Mouse (Mus musculus) G1E-ER4 (cell line): ENCODE measurements around the gene Pfkfb4. TPM values are rescaled to one million over a fixed set of nuclear protein-coding genes. Genes with fewer than 3 reads are reported as not detected.

Source experiments
- GATA1 ChIP-seq: IDR thresholded peaks from one replicate; pipeline ENCODE4 v1.8.0; 2012; ENCODE audit warnings: low read length, inconsistent platforms
- polyA plus RNA-seq: library from polyadenylated mRNA; stranded (reverse); fragments of >175 nt; gene quantifications from 2 replicates; pipeline ENCODE4 v1.2.3, GENCODE M21; 2012

The Pfkfb4 gene
- polyA plus RNA-seq, 1 experiment, result 2.5 TPM

DNA sequence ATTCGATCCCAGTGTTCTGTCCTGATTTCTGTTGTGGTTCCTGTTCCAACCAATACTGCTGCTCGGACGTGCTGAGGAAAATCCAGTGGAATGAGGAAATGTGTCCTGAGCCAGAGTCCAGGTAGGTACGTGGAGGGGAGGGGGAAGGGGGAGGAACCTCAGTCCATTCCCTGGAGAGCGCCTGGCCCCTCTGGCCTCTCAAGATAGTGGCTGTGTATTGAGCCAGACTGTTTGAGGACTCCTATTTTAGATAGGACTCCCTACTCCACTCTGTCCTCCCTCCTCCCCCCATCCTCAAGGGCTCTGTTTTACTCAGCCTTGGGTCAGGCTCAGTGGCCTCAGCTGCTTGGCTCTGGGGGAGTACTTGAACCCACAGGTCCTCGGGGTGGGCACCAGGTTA, 49.3 kb downstream of the Pfkfb4 start:
- no peak for TF ChIP-seq GATA1

GRCm38 (mm10) chr9:109041351-109041750, 49.8 kb downstream of the Pfkfb4 start:
- no peak for TF ChIP-seq GATA1

- no peak for TF ChIP-seq GATA1
Measured at GRCm38 (mm10) chr9:109046306-109046705, 54.7 kb downstream of the Pfkfb4 start.

- no peak for TF ChIP-seq GATA1
Measured at GRCm38 (mm10) chr9:109049316-109049715, 57.7 kb downstream of the Pfkfb4 start.

GRCm38 (mm10) chr9:109049996-109050673, 58.6 kb downstream of the Pfkfb4 start:
- no peak for TF ChIP-seq GATA1

DNA sequence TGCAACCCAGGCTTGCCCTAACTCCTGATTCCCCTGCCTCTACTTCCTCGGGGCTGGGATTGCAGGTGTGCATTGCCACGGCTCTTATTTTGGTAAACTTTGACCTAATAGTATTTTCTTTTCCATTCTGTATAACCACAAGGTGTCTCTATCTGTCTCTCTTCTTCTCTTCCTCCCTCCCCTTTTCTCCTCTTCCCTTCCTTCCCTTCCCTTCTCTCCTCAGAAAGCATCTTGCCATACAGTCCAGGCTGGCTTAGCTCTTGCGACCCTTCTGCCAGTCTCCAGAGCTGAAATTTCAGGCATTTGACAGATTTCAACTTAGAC, 59.1 kb downstream of the Pfkfb4 start:
- TF ChIP-seq GATA1, result no peak

- TF ChIP-seq GATA1, result no peak
Measured at GRCm38 (mm10) chr9:109051011-109051501, 59.5 kb downstream of the Pfkfb4 start.

DNA sequence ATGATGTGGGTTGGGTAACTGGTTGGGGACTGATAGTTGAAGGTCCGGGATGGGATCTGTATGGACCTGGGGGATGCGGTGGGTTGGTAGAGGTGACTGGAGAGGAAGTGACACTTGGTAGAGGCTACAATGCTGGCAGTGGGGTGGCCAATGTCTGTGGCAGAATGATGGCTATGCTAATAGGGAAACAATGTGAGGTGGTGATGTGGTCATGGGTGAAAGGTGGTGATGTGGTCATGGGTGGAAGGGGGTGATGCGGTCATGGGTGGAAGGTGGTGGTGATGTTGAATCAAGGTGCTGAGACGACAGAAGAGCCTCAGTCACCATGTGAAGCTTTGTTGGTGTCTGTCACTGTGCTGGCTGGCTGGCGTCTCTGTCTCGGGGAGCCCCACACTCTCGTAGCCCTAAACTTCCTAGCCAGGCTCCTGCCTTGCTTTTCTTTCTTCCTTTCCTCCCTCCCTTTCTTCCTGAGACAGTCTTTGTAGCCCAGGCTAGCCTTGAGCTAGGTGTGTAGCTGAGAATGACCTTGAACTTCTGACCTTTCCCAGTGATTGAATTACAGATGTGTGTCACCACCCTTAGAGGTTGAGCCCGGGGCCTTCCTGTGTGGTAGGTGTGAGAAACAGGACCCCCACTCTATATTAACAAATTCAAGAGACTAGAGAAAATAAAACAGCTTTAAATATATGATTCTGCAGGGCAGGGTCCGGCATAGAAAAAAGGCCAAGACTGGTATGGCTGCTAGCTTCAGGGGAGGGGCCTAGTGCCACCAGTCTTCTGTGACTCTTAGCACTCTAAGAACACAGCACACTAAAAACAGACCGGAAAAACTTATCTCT, 60.3 kb downstream of the Pfkfb4 start:
- TF ChIP-seq GATA1, result no peak

GRCm38 (mm10) chr9:109052490-109053260, 61.1 kb downstream of the Pfkfb4 start:
- no peak for TF ChIP-seq GATA1

DNA sequence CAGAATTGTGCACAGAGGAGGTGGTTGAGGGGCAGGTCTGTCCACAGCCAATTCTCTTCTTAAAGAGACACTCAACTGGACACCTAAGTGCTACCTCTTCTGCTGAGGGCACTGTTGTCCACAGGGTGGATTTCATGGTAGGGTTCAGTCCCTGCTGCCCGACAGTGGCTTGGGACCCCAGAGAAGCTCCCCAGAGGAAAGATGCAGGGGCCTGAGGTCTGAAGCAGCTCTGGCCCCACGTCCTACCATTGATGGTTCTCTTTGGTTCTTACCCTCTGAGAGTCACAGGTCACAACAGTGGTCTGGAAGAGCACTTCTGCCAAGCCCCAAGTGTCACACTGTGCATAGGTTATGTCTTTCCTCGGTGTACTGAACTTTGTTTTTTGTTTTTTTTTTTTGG, 61.8 kb downstream of the Pfkfb4 start:
- no peak for TF ChIP-seq GATA1

DNA sequence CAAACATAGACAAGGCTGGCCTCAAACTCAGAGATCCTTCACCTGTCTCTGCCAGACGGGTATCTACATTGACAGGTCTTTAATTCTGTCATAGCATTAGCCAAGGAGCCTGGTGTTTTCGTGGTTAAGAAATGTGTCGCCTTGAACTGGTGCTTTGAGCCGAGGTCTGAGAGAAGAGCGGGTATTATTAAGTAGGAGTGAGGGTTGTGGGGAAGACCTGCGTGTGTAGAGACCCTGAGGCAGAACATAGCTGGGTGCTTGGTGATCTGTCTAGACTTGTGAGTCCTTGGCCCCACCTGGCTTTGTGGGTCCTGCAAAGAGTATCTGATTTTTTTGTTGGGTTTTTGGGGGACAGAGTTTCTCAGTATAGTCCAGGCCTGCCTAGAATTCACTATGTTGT, 62.3 kb downstream of the Pfkfb4 start:
- TF ChIP-seq GATA1, result no peak

GRCm38 (mm10) chr9:109054712-109055111, 63.1 kb downstream of the Pfkfb4 start:
- no peak for TF ChIP-seq GATA1

- no peak for TF ChIP-seq GATA1
Measured at GRCm38 (mm10) chr9:109055271-109056030, 63.9 kb downstream of the Pfkfb4 start.

GRCm38 (mm10) chr9:109056081-109056690, 64.6 kb downstream of the Pfkfb4 start:
- no peak for TF ChIP-seq GATA1

- no peak for TF ChIP-seq GATA1
Measured at GRCm38 (mm10) chr9:109056916-109057315, 65.3 kb downstream of the Pfkfb4 start.
